Mouse (Mus musculus): ENCODE results near the gene Tpm3. TPM values are rescaled to one million over a fixed set of nuclear protein-coding genes. Genes with fewer than 3 reads are reported as not detected.

The Tpm3 gene
- total and polyA plus RNA-seq, 3 experiments, result 205 to 274 (median 273) TPM

DNA sequence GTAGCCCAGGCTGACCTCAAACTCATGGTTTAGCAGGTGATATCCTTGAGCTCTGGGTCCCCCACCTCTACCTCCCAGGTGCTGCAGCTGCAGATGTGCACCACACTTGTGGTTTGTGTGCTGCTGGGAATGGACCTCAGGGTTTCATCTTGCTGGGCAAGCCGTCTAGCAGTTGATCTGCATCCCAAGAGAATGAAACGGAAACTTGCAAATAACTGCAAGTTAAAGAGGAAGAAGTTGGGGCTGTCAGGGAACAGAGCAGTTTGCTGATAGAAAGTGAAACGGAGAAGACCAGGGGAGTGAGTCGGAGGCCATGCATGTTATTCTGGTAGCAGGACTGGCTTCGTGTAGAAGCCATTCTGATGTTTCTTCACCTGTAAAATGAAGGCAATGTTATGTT, 53.3 kb downstream of the Tpm3 start:
- no peaks in the 10 kb centered on the region for H3K79me2 ChIP-seq (ENCODE audit: control insufficient read depth, insufficient read depth, low read length, poor library complexity)
- H3K9me3 ChIP-seq (replicated peaks; ENCODE audit: insufficient read depth, low read length), result no peaks in the 10 kb centered on the region
- H3K4me1 ChIP-seq (ENCODE audit: control insufficient read depth in 1 of 2, insufficient read depth in 2 of 2, low read length in 2 of 2), result no peaks in the 10 kb centered on the region
- no peak overlapping the region for H3K4me3 ChIP-seq (ENCODE audit: control insufficient read depth in 1 of 2, insufficient read depth in 1 of 2, low read depth in 2 of 2, low read length in 2 of 2)
- H3K9ac ChIP-seq (ENCODE audit: control insufficient read depth, low read depth, low read length, poor library complexity, severe bottlenecking), result no peak overlapping the region
- H3K36me3 ChIP-seq (ENCODE audit: control insufficient read depth in 1 of 2, insufficient read depth in 2 of 2, low read length in 2 of 2), result no peaks in the 10 kb centered on the region
- no peak overlapping the region for H3K27ac ChIP-seq (ENCODE audit: control insufficient read depth, low read depth, low read length)
- no peaks in the 10 kb centered on the region for H3K27me3 ChIP-seq (ENCODE audit: control insufficient read depth in 1 of 2, insufficient read depth in 2 of 2, low read length in 2 of 2)
- TF ChIP-seq SIN3A (IDR thresholded peaks at IDR 0.05; ENCODE audit: low read length) (no peak), UBTF (IDR thresholded peaks at IDR 0.05; ENCODE audit: borderline replicate concordance, insufficient read depth, low read depth, low read length) (no peak), TBP (IDR thresholded peaks at IDR 0.05; ENCODE audit: low read depth, low read length) (no peak), E2F4 (IDR thresholded peaks at IDR 0.05; ENCODE audit: borderline replicate concordance, low read depth, low read length) (no peak), CHD1 (IDR thresholded peaks at IDR 0.05; ENCODE audit: low read depth, low read length) (no peak), NELFE (IDR thresholded peaks at IDR 0.05; ENCODE audit: low read depth, low read length) (no peak), MYC (IDR thresholded peaks at IDR 0.05; ENCODE audit: low read depth, low read length) (no peak), ELF1 (IDR thresholded peaks at IDR 0.05; ENCODE audit: low read depth, low read length) (no peak), RCOR1 (IDR thresholded peaks at IDR 0.05; ENCODE audit: low read depth, low read length) (no peak), MAX (IDR thresholded peaks at IDR 0.05; ENCODE audit: low read length) (no peak), ZNF384 (IDR thresholded peaks at IDR 0.05; ENCODE audit: low read depth, low read length) (no peak), GATA1 (IDR thresholded peaks at IDR 0.05; ENCODE audit: low read depth, low read length) (no peak), POLR2A (IDR thresholded peaks at IDR 0.05; ENCODE audit: control insufficient read depth in 1 of 2, insufficient read depth in 1 of 2, low read depth in 1 of 2, low read length in 2 of 2, poor library complexity in 1 of 2) (no peak), HCFC1 (IDR thresholded peaks at IDR 0.05; ENCODE audit: low read depth, low read length) (no peak)
- no peak for DNase-seq (ENCODE audit: low read depth, low spot score)

GRCm38 (mm10) chr3:90127881-90128280, 55.4 kb downstream of the Tpm3 start:
- H3K4me3 ChIP-seq (ENCODE audit: control insufficient read depth in 1 of 2, insufficient read depth in 1 of 2, low read depth in 2 of 2, low read length in 2 of 2), result no peak overlapping the region
- H3K4me1 ChIP-seq (ENCODE audit: control insufficient read depth in 1 of 2, insufficient read depth in 2 of 2, low read length in 2 of 2), result no peaks in the 10 kb centered on the region
- H3K27me3 ChIP-seq (ENCODE audit: control insufficient read depth in 1 of 2, insufficient read depth in 2 of 2, low read length in 2 of 2), result no peaks in the 10 kb centered on the region
- no peaks in the 10 kb centered on the region for H3K36me3 ChIP-seq (ENCODE audit: control insufficient read depth in 1 of 2, insufficient read depth in 2 of 2, low read length in 2 of 2)
- DNase-seq (ENCODE audit: low read depth, low spot score), result no peak
- no peak overlapping the region for H3K27ac ChIP-seq (ENCODE audit: control insufficient read depth, low read depth, low read length)
- no peaks in the 10 kb centered on the region for H3K9me3 ChIP-seq (replicated peaks; ENCODE audit: insufficient read depth, low read length)
- no peak overlapping the region for H3K9ac ChIP-seq (ENCODE audit: control insufficient read depth, low read depth, low read length, poor library complexity, severe bottlenecking)
- TF ChIP-seq ZNF384 (IDR thresholded peaks at IDR 0.05; ENCODE audit: low read depth, low read length), result no peak
- no peak for TF ChIP-seq MAX (IDR thresholded peaks at IDR 0.05; ENCODE audit: low read length)
- no peak for TF ChIP-seq POLR2AphosphoS5 (IDR thresholded peaks at IDR 0.05; ENCODE audit: borderline replicate concordance, low read depth, low read length)
- no peak for TF ChIP-seq MYC (IDR thresholded peaks at IDR 0.05; ENCODE audit: low read depth, low read length)
- TF ChIP-seq NELFE (IDR thresholded peaks at IDR 0.05; ENCODE audit: low read depth, low read length), result no peak
- no peak for TF ChIP-seq MAZ (IDR thresholded peaks at IDR 0.05; ENCODE audit: low read depth, low read length)
- no peak for TF ChIP-seq CHD1 (IDR thresholded peaks at IDR 0.05; ENCODE audit: low read depth, low read length)
- no peak for TF ChIP-seq SMC3 (IDR thresholded peaks at IDR 0.05; ENCODE audit: low read depth, low read length)
- TF ChIP-seq ZMIZ1 (IDR thresholded peaks at IDR 0.05; ENCODE audit: low read depth, low read length), result no peak
- TF ChIP-seq KAT2A (conservative IDR thresholded peaks at IDR 0.05; ENCODE audit: low read depth, low read length), result no peak
- no peak for TF ChIP-seq BHLHE40 (IDR thresholded peaks at IDR 0.05; ENCODE audit: borderline replicate concordance, low read depth, low read length)
- no peak for TF ChIP-seq TBP (IDR thresholded peaks at IDR 0.05; ENCODE audit: low read depth, low read length)
- TF ChIP-seq MXI1 (IDR thresholded peaks at IDR 0.05; ENCODE audit: low read depth, low read length), result no peak
- TF ChIP-seq POLR2A (IDR thresholded peaks at IDR 0.05; ENCODE audit: control insufficient read depth in 1 of 2, insufficient read depth in 1 of 2, low read depth in 1 of 2, low read length in 2 of 2, poor library complexity in 1 of 2), result no peak
- no peak for TF ChIP-seq E2F4 (IDR thresholded peaks at IDR 0.05; ENCODE audit: borderline replicate concordance, low read depth, low read length)
- TF ChIP-seq MYB (IDR thresholded peaks at IDR 0.05; ENCODE audit: low read depth, low read length), result no peak
- no peak for TF ChIP-seq USF2 (IDR thresholded peaks at IDR 0.05; ENCODE audit: borderline replicate concordance in 1 of 2, insufficient read depth in 1 of 2, low read depth in 1 of 2, low read length in 2 of 2)
- no peaks in the 10 kb centered on the region for H3K79me2 ChIP-seq (ENCODE audit: control insufficient read depth, insufficient read depth, low read length, poor library complexity)
